In the genomic region with DNA sequence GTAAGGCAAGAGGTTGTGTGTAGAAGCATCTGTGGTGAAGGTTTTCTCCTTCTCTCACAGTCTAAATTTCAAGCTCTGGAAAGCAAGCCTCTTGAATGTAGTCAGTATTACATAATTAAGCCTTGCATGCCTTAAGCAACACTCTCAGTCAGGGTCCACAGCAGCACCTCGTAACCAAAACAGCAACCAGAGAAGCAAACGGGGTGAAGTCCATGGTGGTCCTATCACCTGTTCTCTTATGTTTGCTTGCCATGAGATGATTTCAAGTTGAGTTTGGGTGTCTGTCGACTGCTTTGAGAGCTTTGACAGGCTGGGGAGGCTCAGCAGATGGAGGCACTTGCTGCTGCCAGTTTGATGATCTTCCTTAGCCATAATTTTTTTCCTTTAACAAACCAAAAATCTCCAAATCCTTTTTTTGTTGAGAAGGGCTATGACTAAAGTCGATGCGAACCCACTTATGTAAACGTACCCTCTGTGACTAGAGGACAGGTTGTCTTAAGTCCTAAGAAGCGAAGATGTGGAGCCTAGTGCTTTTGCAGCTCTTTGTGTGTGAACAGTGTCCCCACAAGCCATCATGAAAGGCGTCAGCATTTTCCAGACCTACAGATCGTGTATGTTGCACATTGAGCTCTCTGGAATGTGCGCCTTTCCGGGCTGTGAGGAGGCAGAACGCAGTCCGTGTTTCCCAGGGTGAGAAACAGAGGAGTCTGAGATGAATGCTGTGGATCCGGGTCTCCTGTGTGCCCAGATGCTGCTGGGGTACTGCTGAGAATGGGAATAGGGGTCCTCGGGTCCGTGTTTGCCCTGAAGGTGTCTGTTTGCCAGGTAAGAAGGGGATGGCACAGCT, we compare ENCODE assay signal across 19 mouse cellular contexts. TPM values are rescaled to one million over a fixed set of nuclear protein-coding genes. Genes with fewer than 3 reads are reported as not detected.
DNase-seq lines count a peak whose midpoint lies in the region; ATAC-seq and TF ChIP-seq lines count a peak whose summit lies in the region.
"Had no signal": no experiment of that assay in that cellular context is flagged by ENCODE, and none has a peak within 500 bp of the region (broad histone marks: within the 10 kb centered on the region; RNA-seq: fewer than 3 reads in every experiment).

No protein-coding gene starts in this region.

- peak overlapping the region; percentile 57 for H3K27ac ChIP-seq in forebrain, postnatal 0 days (ENCODE audit: low read depth, low read length)
- H3K27ac ChIP-seq in forebrain, embryonic 14.5 days (ENCODE audit: low read depth, low read length): no peak overlapping the region
- peak overlapping the region; percentile 10; the same call in 1 of the 2 replicates for H3K27ac ChIP-seq in neural tube, embryonic 14.5 days (ENCODE audit: low read depth, low read length)
- H3K27ac ChIP-seq in cerebellum, adult 2 months (ENCODE audit: insufficient read depth, low read length): no peak overlapping the region
- H3K27ac ChIP-seq: embryonic facial prominence, embryonic 13.5 days; heart, embryonic 15.5 days; hindbrain, embryonic 15.5 days had no signal

- no peaks in the 10 kb centered on the region for H3K27me3 ChIP-seq in forebrain, postnatal 0 days (ENCODE audit: insufficient read depth, low read length)
- no peaks in the 10 kb centered on the region for H3K27me3 ChIP-seq in forebrain, embryonic 14.5 days (replicated peaks; ENCODE audit: control insufficient read depth, insufficient read depth, low read length)
- H3K27me3 ChIP-seq in neural tube, embryonic 14.5 days (ENCODE audit: control insufficient read depth, insufficient read depth, low read length): no peaks in the 10 kb centered on the region
- H3K27me3 ChIP-seq in cerebellum, adult 2 months (ENCODE audit: control insufficient read depth, insufficient read depth, low read length): no peaks in the 10 kb centered on the region
- H3K27me3 ChIP-seq: embryonic facial prominence, embryonic 13.5 days; heart, embryonic 15.5 days; hindbrain, embryonic 15.5 days; Patski had no signal

- H3K36me3 ChIP-seq in forebrain, postnatal 0 days (ENCODE audit: insufficient read depth): no peaks in the 10 kb centered on the region
- H3K36me3 ChIP-seq in forebrain, embryonic 14.5 days (ENCODE audit: control insufficient read depth, insufficient read depth, low read length): no peaks in the 10 kb centered on the region
- no peaks in the 10 kb centered on the region for H3K36me3 ChIP-seq in neural tube, embryonic 14.5 days (ENCODE audit: control insufficient read depth, insufficient read depth, low read length)

- no peaks in the 10 kb centered on the region for H3K4me1 ChIP-seq in forebrain, postnatal 0 days (ENCODE audit: insufficient read depth)
- no peaks in the 10 kb centered on the region for H3K4me1 ChIP-seq in forebrain, embryonic 14.5 days (ENCODE audit: control insufficient read depth, insufficient read depth, low read length)
- no peaks in the 10 kb centered on the region for H3K4me1 ChIP-seq in neural tube, embryonic 14.5 days (ENCODE audit: control insufficient read depth, insufficient read depth, low read length)
- H3K4me1 ChIP-seq in cerebellum, adult 2 months (ENCODE audit: control insufficient read depth, insufficient read depth, low read length): peaks cover 8% of the 10 kb centered on the region
- H3K4me1 ChIP-seq: heart, embryonic 15.5 days; hindbrain, embryonic 15.5 days had no signal

- TF ChIP-seq POLR2A in cerebellum, adult 2 months (IDR thresholded peaks at IDR 0.05; ENCODE audit: borderline replicate concordance, insufficient read depth, low read length): no peak

- no peak for TF ChIP-seq CTCF in forebrain, postnatal 0 days (IDR thresholded peaks at IDR 0.05; ENCODE audit: low read depth)
- no peak for TF ChIP-seq CTCF in cerebellum, adult 2 months (IDR thresholded peaks at IDR 0.05; ENCODE audit: borderline replicate concordance, insufficient read depth, low read depth, low read length)

- H3K4me2 ChIP-seq in forebrain, postnatal 0 days (ENCODE audit: low read depth): no peak overlapping the region
- H3K4me2 ChIP-seq in forebrain, embryonic 14.5 days (ENCODE audit: low read length): no peak overlapping the region
- H3K4me2 ChIP-seq in neural tube, embryonic 14.5 days (ENCODE audit: low read depth, low read length): no peak overlapping the region
- H3K4me2 ChIP-seq: embryonic facial prominence, embryonic 13.5 days; heart, embryonic 15.5 days; hindbrain, embryonic 15.5 days; midbrain, embryonic 11.5 days had no signal

- H3K9me3 ChIP-seq in forebrain, postnatal 0 days (ENCODE audit: low read length): no peaks in the 10 kb centered on the region
- no peaks in the 10 kb centered on the region for H3K9me3 ChIP-seq in forebrain, embryonic 14.5 days (replicated peaks; ENCODE audit: control insufficient read depth, low read length)
- no peaks in the 10 kb centered on the region for H3K9me3 ChIP-seq in neural tube, embryonic 14.5 days (ENCODE audit: control insufficient read depth, low read length)
- H3K9me3 ChIP-seq: embryonic facial prominence, embryonic 13.5 days; heart, embryonic 15.5 days; hindbrain, embryonic 15.5 days had no signal

- peak; percentile 64 for DNase-seq in forebrain, postnatal 0 days
- DNase-seq in forebrain, embryonic 14.5 days (ENCODE audit: low spot score): no peak
- no peak for DNase-seq in neural tube, embryonic 10.5 days (ENCODE audit: extremely low spot score, low spot score)
- peak; percentile 36 to 46 for DNase-seq in layer of hippocampus, postnatal 36 days
- DNase-seq in right cerebral cortex, postnatal 36 days (ENCODE audit: low spot score in 2 of 2): peak; percentile 18 to 21
- DNase-seq in cerebellum, adult 2 months: no peak
- DNase-seq in adrenal gland, postnatal 14 days: no peak
- DNase-seq: adrenal gland, adult 2 months; cerebellum, postnatal 36 days; heart, adult 11 months; kidney, adult 18-20 months; lung, postnatal 36 days; thymus, adult 2 months had no signal

- ATAC-seq in forebrain, postnatal 0 days: peak; percentile 75
- ATAC-seq in forebrain, embryonic 14.5 days: no peak
- no peak for ATAC-seq in neural tube, embryonic 14.5 days (ENCODE audit: low read depth)
- ATAC-seq: Patski had no signal

- WGBS in forebrain, postnatal 0 days: 77% methylated on average over 16 of the region's 16 CpGs
- 83% methylated on average over 16 of the region's 16 CpGs for WGBS in forebrain, embryonic 14.5 days
- 89% methylated on average over 16 of the region's 16 CpGs for WGBS in neural tube, embryonic 14.5 days
- WGBS in cerebellum, adult 2 months: 80% methylated on average over 16 of the region's 16 CpGs

- no peak overlapping the region for H3K9ac ChIP-seq in forebrain, postnatal 0 days
- H3K9ac ChIP-seq in forebrain, embryonic 14.5 days (ENCODE audit: low read length): no peak overlapping the region
- no peak overlapping the region for H3K9ac ChIP-seq in neural tube, embryonic 14.5 days (replicated peaks; ENCODE audit: low read depth, low read length)
- H3K9ac ChIP-seq: embryonic facial prominence, embryonic 13.5 days; heart, embryonic 15.5 days; hindbrain, embryonic 15.5 days had no signal

- H3K4me3 ChIP-seq in forebrain, postnatal 0 days (ENCODE audit: low read depth, low read length): no peak overlapping the region
- no peak overlapping the region for H3K4me3 ChIP-seq in forebrain, embryonic 14.5 days (ENCODE audit: low read depth, low read length)
- no peak overlapping the region for H3K4me3 ChIP-seq in neural tube, embryonic 14.5 days (ENCODE audit: low read depth, low read length)
- no peak overlapping the region for H3K4me3 ChIP-seq in cerebellum, adult 2 months (replicated peaks; ENCODE audit: insufficient read depth, low read depth, low read length)
- H3K4me3 ChIP-seq: embryonic facial prominence, embryonic 13.5 days; heart, embryonic 15.5 days; hindbrain, embryonic 15.5 days had no signal

RNA-seq across cellular contexts. Expression of gene Plpp1, which starts 39.9 kb away (rescaled TPM):
- 44.4 and 48.0 TPM in 2 replicates for total RNA-seq in forebrain, postnatal 0 days (2014; rRNA removed)
- polyA plus RNA-seq in forebrain, postnatal 0 days (2015; fragmentation: Nextera tagmentation; extraction: Ambion mirVana): 60.8 and 68.0 TPM in 2 replicates
- polyA plus RNA-seq in forebrain, embryonic 14.5 days (2014; fragmentation: Nextera tagmentation; extraction: Ambion mirVana): 39.5 and 41.2 TPM in 2 replicates
- polyA plus RNA-seq in neural tube, embryonic 14.5 days (2014; fragmentation: Nextera tagmentation; extraction: Ambion mirVana): 61.5 and 66.1 TPM in 2 replicates
- total RNA-seq in layer of hippocampus, postnatal 36 days (2021): 10 to 100 TPM; 28.5 to 30.7 TPM
- polyA plus RNA-seq in cerebellum, adult 2 months (2012; rRNA removed): 31.4 and 35.2 TPM in 2 replicates
- 181 and 182 TPM in 2 replicates for total RNA-seq in adrenal gland, postnatal 14 days (2021)

Comparison
In these comparisons a context has a peak if more than half of its experiments do, and no peak if none do; other contexts are left out.
1. DNase-seq: peak in forebrain, postnatal 0 days (single experiment), layer of hippocampus, postnatal 36 days (2 of 2) and right cerebral cortex, postnatal 36 days (2 of 2); none in forebrain, embryonic 14.5 days (single experiment), neural tube, embryonic 10.5 days (single experiment), cerebellum, adult 2 months (0 of 2) and adrenal gland, postnatal 14 days (single experiment).
2. H3K27ac ChIP-seq: peak in forebrain, postnatal 0 days (single experiment) and neural tube, embryonic 14.5 days (single experiment); none in forebrain, embryonic 14.5 days (single experiment) and cerebellum, adult 2 months (single experiment).